Mouse (Mus musculus): ENCODE measurements at regions not wholly inside any gene's neighbourhood (a gene's known extent, or its start where the extent isn't known, plus 50 kb on each side); places are given as distances from the start of the nearest gene placed in this dataset.

DNA sequence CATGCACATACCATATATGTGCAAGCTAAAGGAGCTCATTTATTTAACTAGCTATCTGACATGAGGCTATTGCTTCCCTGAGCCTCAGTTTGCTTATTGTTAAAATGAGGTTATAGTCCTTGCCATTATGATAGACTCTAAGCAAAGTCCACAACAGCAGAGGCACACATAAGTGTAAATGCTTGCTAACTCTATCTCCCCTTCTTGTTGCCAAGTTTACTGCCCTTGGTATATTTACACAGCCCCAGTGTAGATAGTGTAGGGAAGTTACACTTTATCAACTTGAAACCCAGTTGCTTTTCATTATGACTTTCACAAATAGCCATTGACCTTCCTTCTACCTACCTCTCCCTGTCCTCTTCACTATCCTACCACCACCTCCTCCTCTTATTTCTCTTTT lies 782.6 kb upstream of the Agtr1b start:
- H3K9me3 ChIP-seq (ENCODE audit: low read length): no peaks in the 10 kb centered on the region
- no peak overlapping the region for H3K9ac ChIP-seq (replicated peaks; ENCODE audit: low read depth)
- TF ChIP-seq EP300 (IDR thresholded peaks at IDR 0.05) (no peak), CTCF (IDR thresholded peaks at IDR 0.05) (no peak)
- H3K4me2 ChIP-seq (replicated peaks; ENCODE audit: low read depth, low read length): no peak overlapping the region
- no peaks in the 10 kb centered on the region for H3K4me1 ChIP-seq (ENCODE audit: insufficient read depth, low read depth, low read length)
- H3K4me3 ChIP-seq (ENCODE audit: low read depth, low read length): no peak overlapping the region
- no peak overlapping the region for H3K27ac ChIP-seq (ENCODE audit: low read length)
- H3K36me3 ChIP-seq (ENCODE audit: insufficient read depth, low read length): no peaks in the 10 kb centered on the region
- H3K27me3 ChIP-seq (replicated peaks; ENCODE audit: insufficient read depth, low read length): no peaks in the 10 kb centered on the region
- ATAC-seq: no peak
- DNase-seq (ENCODE audit: low spot score): no peak

DNA sequence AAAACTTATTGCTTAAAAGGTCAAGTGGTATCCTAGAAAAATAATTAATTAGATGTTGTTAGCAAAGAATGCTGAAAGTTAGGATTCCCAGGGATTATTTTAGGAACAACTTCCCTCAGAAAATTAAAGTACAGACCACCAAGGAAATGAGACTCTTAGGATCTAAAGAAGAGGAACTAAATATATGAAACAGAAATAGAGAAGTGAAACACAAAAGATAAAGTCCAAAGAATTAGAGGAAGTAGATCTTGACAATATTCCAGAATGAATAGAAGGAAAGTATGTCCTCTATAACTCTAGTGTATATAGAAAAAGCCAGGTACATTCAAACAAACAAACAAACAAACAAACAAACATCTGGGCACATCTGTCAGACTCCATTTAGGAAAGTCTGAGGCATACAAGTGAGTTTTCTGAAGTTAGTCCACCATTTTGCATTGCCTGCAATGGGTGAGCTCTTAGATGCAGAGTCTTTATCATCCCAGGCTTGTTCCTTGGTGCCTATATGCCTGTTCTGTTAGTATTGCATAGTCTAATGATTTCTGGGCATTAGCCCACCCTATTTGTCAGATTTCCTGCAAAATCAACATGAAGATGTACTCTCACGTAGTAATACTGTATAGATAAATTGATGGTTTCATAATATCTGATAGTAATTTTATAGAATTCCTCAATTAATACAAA lies 762.0 kb upstream of the Agtr1b start:
- no peak for ATAC-seq
- H3K4me3 ChIP-seq (ENCODE audit: low read depth, low read length): no peak overlapping the region
- no peak overlapping the region for H3K4me2 ChIP-seq (replicated peaks; ENCODE audit: low read depth, low read length)
- H3K27me3 ChIP-seq (replicated peaks; ENCODE audit: insufficient read depth, low read length): no peaks in the 10 kb centered on the region
- DNase-seq (ENCODE audit: low spot score): peak; percentile 22
- no peak overlapping the region for H3K9ac ChIP-seq (replicated peaks; ENCODE audit: low read depth)
- no peaks in the 10 kb centered on the region for H3K9me3 ChIP-seq (ENCODE audit: low read length)
- H3K36me3 ChIP-seq (ENCODE audit: insufficient read depth, low read length): no peaks in the 10 kb centered on the region
- H3K27ac ChIP-seq (ENCODE audit: low read length): no peak overlapping the region
- TF ChIP-seq EP300 (IDR thresholded peaks at IDR 0.05) (no peak), CTCF (IDR thresholded peaks at IDR 0.05) (no peak)
- WGBS: 85% methylated on average over 1 of the region's 1 CpGs
- no peaks in the 10 kb centered on the region for H3K4me1 ChIP-seq (ENCODE audit: insufficient read depth, low read depth, low read length)

DNA sequence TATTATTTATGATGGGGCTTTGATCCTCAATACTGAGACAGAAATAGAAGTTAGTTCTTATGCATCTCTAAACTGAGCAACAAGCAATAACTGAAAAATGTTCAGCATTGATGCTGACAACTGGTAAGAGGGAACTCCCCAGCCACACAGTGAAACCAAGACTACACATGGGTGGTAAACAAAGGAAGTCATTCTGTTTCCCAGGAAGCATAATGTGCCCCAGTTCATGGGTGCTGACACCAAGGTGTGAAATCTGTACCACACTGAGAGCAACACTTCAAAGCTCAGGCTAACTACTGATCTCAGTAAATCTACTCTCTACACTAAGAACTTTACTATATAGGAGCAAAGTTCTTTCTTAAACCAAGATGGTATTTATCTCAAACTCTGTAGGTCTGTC lies 759.2 kb upstream of the Agtr1b start:
- no peak for TF ChIP-seq CTCF (IDR thresholded peaks at IDR 0.05)
- no peak for TF ChIP-seq EP300 (IDR thresholded peaks at IDR 0.05)
- no peak for ATAC-seq
- no peaks in the 10 kb centered on the region for H3K27me3 ChIP-seq (replicated peaks; ENCODE audit: insufficient read depth, low read length)
- no peaks in the 10 kb centered on the region for H3K9me3 ChIP-seq (ENCODE audit: low read length)
- no peaks in the 10 kb centered on the region for H3K4me1 ChIP-seq (ENCODE audit: insufficient read depth, low read depth, low read length)
- no peak overlapping the region for H3K27ac ChIP-seq (ENCODE audit: low read length)
- no peak overlapping the region for H3K9ac ChIP-seq (replicated peaks; ENCODE audit: low read depth)
- H3K36me3 ChIP-seq (ENCODE audit: insufficient read depth, low read length): no peaks in the 10 kb centered on the region
- H3K4me2 ChIP-seq (replicated peaks; ENCODE audit: low read depth, low read length): no peak overlapping the region
- no peak for DNase-seq (ENCODE audit: low spot score)
- H3K4me3 ChIP-seq (ENCODE audit: low read depth, low read length): no peak overlapping the region

DNA sequence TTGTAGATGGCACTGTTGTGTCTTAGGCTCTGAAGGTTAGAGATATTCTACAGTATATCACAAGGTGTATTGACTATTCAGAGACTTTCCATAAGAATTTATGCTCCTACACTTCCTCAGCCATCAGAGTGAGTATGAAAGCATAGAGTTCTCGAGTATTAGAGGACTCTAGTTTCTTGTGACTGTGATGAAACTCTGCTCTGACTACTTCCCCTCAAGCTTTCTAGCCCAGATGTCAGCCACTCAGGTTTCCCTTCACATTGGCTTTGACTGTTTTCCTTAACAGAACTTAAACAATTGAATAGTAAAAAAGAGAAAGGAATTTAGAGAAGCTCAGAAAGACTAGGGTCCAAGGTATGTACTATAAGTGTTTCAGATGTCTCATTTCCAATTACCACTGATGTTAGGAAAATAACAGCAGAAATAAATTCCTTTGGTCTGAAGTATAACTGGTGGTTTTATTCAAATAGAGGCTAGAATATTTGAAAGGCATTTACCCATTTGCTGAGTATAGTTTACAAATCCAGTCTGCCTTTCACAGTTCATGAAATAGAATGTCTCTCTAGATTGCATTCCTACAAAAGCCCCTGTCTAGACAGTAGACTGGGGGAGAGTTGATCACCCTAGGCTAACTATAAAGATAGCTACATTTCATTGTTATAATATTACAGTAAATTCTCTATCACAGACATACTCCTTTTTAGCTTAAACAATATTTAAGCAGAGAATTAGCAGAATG lies 751.4 kb upstream of the Agtr1b start:
- ATAC-seq: no peak
- WGBS: 60% methylated on average over 1 of the region's 1 CpGs
- H3K4me2 ChIP-seq (replicated peaks; ENCODE audit: low read depth, low read length): no peak overlapping the region

DNA sequence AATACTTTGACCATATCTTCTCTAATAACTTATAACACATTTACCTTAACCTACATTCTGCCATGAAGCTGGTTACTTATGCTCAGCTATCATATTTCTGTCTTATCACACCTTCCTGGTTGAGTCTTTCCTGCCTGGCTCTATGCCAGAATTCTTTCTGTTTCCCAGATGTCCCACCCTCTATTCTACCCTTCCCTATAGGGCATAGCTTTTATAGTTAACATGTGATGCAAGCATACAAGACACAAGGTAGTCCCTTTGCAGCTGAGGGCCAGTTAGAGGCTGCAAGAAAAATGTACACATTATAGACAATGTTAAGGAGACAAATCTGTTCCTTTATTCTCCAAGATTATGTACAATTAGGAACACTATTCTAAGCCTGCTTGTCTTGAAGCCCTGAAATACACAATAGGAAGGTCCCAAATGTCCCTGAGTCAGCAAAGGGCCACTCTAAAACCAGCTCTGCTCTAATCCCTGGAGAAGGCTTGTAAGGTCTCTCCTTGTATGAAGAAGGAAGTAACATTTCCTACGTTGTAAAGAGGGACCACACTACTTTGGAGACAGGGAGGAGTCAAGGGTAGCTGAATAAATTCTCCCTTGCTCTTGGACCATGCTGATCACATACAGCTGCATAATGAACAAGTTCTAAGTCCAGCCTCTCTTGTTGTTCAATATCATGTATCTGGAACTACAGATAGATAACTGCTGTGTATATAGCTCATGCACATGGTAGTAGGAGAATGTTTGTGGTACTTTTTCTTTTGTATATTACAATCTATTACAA lies 745.0 kb upstream of the Agtr1b start:
- H3K36me3 ChIP-seq (ENCODE audit: insufficient read depth, low read length): no peaks in the 10 kb centered on the region
- H3K9me3 ChIP-seq (ENCODE audit: low read length): no peaks in the 10 kb centered on the region
- DNase-seq (ENCODE audit: low spot score) (no peak), ATAC-seq (no peak)
- H3K4me3 ChIP-seq (ENCODE audit: low read depth, low read length): no peak overlapping the region
- no peaks in the 10 kb centered on the region for H3K4me1 ChIP-seq (ENCODE audit: insufficient read depth, low read depth, low read length)
- no peak overlapping the region for H3K9ac ChIP-seq (replicated peaks; ENCODE audit: low read depth)
- 29% methylated on average over 1 of the region's 1 CpGs for WGBS
- H3K27me3 ChIP-seq (replicated peaks; ENCODE audit: insufficient read depth, low read length): no peaks in the 10 kb centered on the region
- H3K4me2 ChIP-seq (replicated peaks; ENCODE audit: low read depth, low read length): no peak overlapping the region
- H3K27ac ChIP-seq (ENCODE audit: low read length): no peak overlapping the region
- TF ChIP-seq CTCF (IDR thresholded peaks at IDR 0.05): no peak
- no peak for TF ChIP-seq EP300 (IDR thresholded peaks at IDR 0.05)

More for the DNA sequence above, 751.4 kb upstream of the Agtr1b start:
- DNase-seq (ENCODE audit: low spot score): no peak
- H3K36me3 ChIP-seq (ENCODE audit: insufficient read depth, low read length): no peaks in the 10 kb centered on the region
- H3K4me3 ChIP-seq (ENCODE audit: low read depth, low read length): no peak overlapping the region
- no peak overlapping the region for H3K9ac ChIP-seq (replicated peaks; ENCODE audit: low read depth)
- no peaks in the 10 kb centered on the region for H3K4me1 ChIP-seq (ENCODE audit: insufficient read depth, low read depth, low read length)
- no peak overlapping the region for H3K27ac ChIP-seq (ENCODE audit: low read length)
- TF ChIP-seq EP300 (IDR thresholded peaks at IDR 0.05) (no peak), CTCF (IDR thresholded peaks at IDR 0.05) (no peak)
- no peaks in the 10 kb centered on the region for H3K27me3 ChIP-seq (replicated peaks; ENCODE audit: insufficient read depth, low read length)
- no peaks in the 10 kb centered on the region for H3K9me3 ChIP-seq (ENCODE audit: low read length)

DNA sequence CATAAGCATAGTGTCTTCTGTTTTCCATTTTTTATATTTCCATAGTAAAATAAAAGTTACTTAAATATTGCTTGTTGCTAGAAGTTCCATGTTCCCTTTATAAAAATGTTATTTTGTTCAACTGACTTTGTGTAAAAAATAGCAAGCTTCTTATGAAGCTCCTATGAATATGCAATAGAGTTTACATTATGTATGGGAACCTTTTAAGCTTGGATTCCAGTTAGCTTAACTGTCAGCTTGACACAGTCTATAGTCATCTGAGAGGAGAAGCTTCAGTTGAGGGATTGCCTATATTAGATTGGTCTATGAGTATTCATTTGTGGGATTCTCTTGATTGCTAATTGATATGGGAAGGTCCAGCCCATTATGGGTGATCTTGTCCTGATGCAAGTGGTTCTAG lies 723.2 kb upstream of the Agtr1b start:
- DNase-seq (ENCODE audit: low spot score): no peak
- Histone ChIP-seq H3K27ac (ENCODE audit: low read length) (no peak overlapping the region), H3K4me2 (replicated peaks; ENCODE audit: low read depth, low read length) (no peak overlapping the region), H3K36me3 (ENCODE audit: insufficient read depth, low read length) (no peaks in the 10 kb centered on the region), H3K27me3 (replicated peaks; ENCODE audit: insufficient read depth, low read length) (no peaks in the 10 kb centered on the region), H3K4me3 (ENCODE audit: low read depth, low read length) (no peak overlapping the region), H3K9me3 (ENCODE audit: low read length) (no peaks in the 10 kb centered on the region), H3K9ac (replicated peaks; ENCODE audit: low read depth) (no peak overlapping the region), H3K4me1 (ENCODE audit: insufficient read depth, low read depth, low read length) (no peaks in the 10 kb centered on the region)
- TF ChIP-seq EP300 (IDR thresholded peaks at IDR 0.05) (no peak), CTCF (IDR thresholded peaks at IDR 0.05) (no peak)
- ATAC-seq: no peak

Measured in lung, postnatal 0 days (tissue).